Mouse (Mus musculus) C2C12 (cell line): ENCODE data around the gene Gng4.

Source experiments
- CEBPB ChIP-seq: IDR thresholded peaks from one replicate; pipeline ENCODE4 v1.6.1; 2011; ENCODE audit warnings: low read depth, mild to moderate bottlenecking, control low read depth, moderate library complexity
- CTCF ChIP-seq: IDR thresholded peaks from one replicate; pipeline ENCODE4 v1.5.1; 2011; ENCODE audit not compliant: control insufficient read depth, insufficient read depth, insufficient read length

- TF ChIP-seq CTCF (no peak), CEBPB (no peak)
Measured at GRCm38 (mm10) chr13:13795166-13795832, 11.4 kb downstream of the Gng4 start.
